Mouse (Mus musculus) kidney, adult 18-20 months (tissue): ENCODE measurements around the gene Ankmy2.
A peak's percentile ranks its signal among the peaks of the same experiment; 100 is the strongest.
"Not testable (repeated sequence)": the region's sequence is repeated elsewhere in the genome, so short reads cannot be mapped to it uniquely, and the experiment has no call there.

Source experiments
- DNase-seq: peaks from one replicate; pipeline ENCODE4 v3.0.0; 2021

Ankmy2 gene

DNA sequence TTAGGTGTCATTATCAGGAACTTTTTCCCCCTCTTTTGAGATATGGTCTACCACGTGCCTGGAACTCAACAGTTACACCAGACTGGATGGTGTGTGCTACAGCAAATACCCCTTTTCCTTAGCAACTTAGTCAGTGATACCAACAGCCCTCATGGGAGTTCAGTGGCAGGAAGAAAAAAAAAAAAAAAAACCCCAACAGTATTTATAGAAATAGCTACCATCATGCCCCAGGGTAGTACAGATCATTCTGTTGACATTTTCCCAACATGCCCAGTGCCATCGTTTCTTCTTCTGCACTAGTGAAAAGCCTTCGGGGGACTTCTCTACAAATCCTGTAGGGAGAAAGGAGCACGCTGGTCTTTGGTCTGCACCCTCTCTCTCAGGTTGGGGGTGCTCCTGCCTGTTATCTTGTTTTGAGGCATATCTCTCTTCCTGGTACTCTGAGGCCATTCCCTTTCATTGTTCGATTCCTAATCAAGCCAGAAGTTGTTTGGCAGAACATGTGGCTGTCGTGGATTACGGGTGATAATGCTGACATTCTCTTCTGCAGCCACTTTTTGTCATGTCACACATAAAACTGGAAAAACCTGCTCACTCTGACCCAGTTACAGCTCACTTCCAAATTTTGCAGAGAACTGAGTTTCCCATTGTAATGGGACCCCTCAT is 7.3 kb downstream of the Ankmy2 start:
- DNase-seq: no peak

DNA sequence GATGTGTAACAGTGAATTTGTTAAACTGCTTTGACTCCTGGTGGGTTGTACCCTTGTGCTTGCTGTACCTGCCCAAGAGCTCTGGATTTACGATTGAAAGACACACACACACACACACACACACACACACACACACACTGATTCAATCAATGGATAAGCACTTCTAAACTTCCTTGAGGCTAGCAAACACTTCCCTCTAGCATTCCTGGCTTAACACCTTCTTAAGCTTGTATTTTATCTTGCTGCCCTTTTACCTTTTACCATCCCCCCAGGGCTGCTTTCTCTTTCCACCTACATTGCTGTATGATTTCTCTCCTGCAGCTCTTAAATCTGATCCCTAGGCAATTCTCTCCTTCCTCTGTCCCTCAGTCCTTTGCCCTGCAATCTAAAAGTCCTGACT is 8.4 kb downstream of the Ankmy2 start:
- DNase-seq: no peak

DNA sequence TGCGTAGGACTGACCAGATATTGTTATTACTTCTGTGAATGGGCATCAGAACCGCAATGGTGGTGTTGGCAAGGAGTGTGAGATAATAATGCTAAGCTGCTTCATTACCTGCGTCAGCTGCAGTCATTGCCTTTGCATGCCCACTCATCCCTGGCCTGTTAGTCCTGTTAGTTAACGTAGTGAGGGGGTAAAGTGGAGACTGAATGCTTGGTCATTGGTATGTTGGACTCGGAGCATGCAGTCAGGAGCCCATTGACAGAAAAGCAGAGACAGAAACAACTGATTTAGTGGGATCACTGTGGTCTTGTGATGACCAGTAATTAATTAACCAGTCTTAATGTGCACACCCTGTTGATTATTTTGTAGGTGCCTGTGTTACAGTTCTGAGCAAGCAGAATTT is 20.3 kb downstream of the Ankmy2 start:
- no peak for DNase-seq

- DNase-seq: no peak
Observed at GRCm38 (mm10) chr12:36182570-36182969, 25.7 kb downstream of the Ankmy2 start.

GRCm38 (mm10) chr12:36187081-36187480 is 30.2 kb downstream of the Ankmy2 start:
- DNase-seq: no peak

GRCm38 (mm10) chr12:36189610-36190009 is 32.7 kb downstream of the Ankmy2 start:
- no peak for DNase-seq

- no peak for DNase-seq
Observed at GRCm38 (mm10) chr12:36190343-36190742, 33.4 kb downstream of the Ankmy2 start.

DNA sequence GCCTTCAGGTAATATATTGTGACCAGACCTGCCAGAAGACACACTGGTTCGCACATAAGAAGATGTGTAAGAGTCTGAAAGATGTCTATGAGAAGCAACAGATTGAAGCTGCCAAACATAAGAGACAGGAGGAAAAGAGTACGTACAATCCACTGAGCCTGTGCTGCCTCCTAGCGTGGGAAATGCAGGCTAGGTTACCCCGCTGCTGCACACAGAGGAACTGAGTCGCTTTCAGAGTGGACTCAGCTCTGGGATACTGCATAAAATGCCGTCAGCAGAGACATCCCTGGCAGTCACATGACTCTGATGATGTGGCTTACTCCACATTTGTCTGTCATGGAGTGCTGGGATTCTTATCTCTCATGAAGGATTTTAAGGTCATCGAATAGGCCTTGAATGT is 38.1 kb downstream of the Ankmy2 start:
- DNase-seq: no peak

DNA sequence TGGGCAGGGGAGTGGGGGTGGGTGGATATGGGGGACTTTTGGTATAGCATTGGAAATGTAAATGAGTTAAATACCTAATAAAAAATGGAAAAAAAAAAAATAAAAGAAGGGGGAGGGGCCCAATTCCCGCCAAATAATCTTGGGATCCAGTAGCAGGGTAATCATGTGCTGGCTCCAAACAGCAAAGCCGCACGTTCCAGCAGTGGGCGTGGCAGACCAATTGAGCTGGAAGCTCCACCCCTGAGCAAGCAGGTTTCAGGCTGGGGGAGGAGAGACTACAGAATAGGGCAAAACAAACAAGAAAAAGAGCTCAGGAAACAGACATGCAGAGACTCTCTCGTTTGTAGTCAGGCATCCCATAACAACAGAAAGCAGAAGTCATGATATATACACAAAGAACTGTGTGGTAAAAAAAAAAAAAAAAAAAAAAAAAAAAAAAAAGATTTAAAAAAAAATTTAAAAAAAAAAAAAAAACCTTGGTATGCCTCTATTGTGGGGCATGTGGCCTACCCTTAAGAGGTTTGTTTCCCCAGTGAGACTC is 48.7 kb downstream of the Ankmy2 start:
- DNase-seq: not testable (repeated sequence)

DNA sequence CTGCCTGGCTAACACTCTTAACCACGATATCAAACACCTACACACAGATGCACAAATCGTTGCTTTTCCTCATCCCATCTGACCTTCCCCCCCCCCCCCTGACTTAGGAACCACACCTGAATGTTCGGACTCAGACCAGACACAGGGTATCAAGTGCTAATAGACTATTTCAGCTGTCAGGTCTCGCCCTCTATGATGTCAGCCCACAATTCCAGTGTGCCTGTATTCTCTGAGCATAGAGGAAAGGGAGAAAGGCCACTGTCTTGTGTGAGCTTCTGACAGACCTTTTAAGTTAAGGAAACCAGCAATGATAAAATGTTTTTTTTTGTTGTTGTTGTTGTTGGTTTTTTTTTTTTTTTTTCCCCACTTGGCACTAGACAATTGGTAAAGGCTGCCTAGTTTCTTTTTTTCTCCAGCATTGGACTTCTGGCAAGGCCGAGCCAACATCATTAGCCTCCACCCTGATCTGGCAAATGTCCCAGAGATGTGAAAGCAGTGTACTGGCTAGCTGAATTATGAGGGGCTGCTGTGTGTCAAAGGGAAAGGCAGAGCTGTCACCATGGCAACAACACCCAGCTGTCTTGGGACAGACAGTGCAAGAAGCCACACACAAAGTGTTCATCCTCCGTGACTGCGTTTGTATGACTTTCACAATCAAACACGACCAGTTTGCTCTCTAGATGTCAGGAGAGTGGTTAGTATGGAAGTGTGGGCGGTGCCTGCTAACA is 50.3 kb downstream of the Ankmy2 start:
- DNase-seq: peak; percentile 30

DNA sequence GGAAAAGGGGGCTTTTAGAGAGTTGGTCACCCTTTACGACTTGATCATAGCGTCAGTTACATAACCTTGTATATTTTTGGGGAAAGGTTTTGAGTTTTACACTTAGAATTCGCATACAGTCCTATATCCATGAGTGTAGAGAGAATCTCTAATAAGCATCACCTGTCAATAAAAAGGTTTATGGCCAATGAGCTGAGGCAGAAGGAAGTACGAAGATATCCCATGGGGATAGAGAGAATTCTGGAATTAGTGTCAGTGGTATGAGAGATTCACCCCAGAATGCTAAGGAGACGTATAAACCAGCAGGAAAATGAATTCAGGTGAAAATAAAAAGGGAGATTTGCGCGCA is 50.9 kb downstream of the Ankmy2 start:
- no peak for DNase-seq

DNA sequence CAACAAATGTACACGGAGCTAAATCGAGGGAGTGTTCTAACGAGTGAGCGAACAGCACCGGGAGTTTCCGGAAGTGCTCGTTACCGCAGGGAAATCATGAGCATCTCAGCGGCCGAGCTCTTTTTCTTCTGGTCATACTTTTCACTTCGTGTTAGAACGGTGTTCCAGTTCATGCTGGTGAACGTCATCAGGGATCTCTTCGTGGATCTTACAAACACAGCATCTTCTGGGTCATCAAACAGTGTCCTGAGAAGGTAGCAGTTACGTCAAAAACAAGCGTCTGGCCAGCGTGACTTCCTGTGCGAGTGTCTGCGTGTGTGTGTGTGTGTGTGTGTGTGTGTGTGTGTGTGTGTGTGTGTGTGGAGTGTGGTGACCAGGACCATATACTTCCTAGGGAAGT is 51.5 kb downstream of the Ankmy2 start:
- no peak for DNase-seq

DNA sequence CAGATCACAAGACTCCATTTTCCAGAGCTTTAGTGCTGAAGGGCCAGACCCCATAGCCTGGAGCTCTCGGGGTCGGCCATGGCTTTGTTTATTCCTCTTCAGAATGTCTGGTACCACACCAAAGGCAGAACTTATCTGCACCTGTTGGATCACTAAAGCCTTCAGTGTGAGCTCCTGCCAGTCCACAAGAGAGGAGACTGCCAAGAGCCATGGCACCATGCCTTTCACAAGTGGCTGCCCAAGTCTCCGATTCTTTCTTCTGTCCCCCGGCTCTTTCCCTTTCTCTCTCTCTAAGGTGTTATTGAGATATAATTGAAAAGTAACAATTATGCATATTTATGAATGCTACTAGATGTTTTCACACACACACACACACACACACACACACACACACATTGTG is 53.2 kb downstream of the Ankmy2 start:
- DNase-seq: no peak

GRCm38 (mm10) chr12:36214389-36215148 is 57.7 kb downstream of the Ankmy2 start:
- DNase-seq: no peak

DNA sequence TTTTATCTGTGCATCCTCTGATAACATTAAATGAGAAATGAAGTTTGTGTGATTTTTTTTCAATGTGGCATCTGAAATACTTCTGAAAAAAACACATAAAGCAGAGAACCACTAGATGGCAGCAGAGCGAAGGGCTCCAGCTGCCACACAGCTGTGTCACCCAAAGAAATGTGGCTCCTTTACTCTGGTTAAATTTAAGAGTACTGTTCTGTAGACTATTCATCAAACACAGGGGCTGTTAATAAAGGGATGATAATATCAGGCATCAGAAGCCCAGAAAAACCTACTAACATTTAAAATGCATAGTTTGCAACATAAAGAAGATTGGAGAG is 58.2 kb downstream of the Ankmy2 start:
- DNase-seq: no peak

- no peak for DNase-seq
Observed at GRCm38 (mm10) chr12:36216230-36216629, 59.3 kb downstream of the Ankmy2 start.

- no peak for DNase-seq
Observed at GRCm38 (mm10) chr12:36216905-36217304, 60.0 kb downstream of the Ankmy2 start.

DNA sequence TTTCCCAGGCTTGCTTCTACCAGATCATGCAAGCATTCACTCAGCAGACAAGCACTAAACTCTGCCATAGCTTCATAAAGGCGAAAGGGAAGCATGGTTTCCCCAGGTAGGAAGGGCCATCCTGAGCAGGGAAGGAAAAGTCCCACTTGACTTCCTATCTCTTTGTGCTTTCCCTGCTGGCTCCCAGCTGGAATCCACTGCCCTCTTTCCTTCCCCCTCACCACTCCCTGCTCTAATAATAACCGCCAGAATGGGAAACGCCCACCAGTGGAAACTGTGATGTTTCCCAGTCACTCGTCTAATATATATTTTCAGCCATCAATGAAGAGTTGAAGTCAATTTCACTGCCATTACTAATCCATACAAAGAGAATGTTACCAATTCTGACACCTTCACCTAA is 67.5 kb downstream of the Ankmy2 start:
- no peak for DNase-seq

- no peak for DNase-seq
Observed at GRCm38 (mm10) chr12:36231386-36231785, 74.5 kb downstream of the Ankmy2 start.

GRCm38 (mm10) chr12:36241171-36241570 is 84.3 kb downstream of the Ankmy2 start:
- DNase-seq: no peak
